Mouse (Mus musculus): ENCODE measurements around the gene Adgrl2. TPM values are rescaled to one million over a fixed set of nuclear protein-coding genes. Genes with fewer than 3 reads are reported as not detected.
A peak's percentile ranks its signal among the peaks of the same experiment; 100 is the strongest.

Gene Adgrl2
- polyA plus RNA-seq, 1 experiment: 16.2 TPM

GRCm38 (mm10) chr3:148817491-148817890 is 172.9 kb downstream of the Adgrl2 start:
- no peak for TF ChIP-seq POLR2A (IDR thresholded peaks at IDR 0.05; ENCODE audit: low read depth, low read length)
- no peak for TF ChIP-seq CTCF (IDR thresholded peaks at IDR 0.05; ENCODE audit: extremely low read depth, insufficient read length, insufficient replicate concordance, low read depth, low read length)
- Histone ChIP-seq H3K4me1 (ENCODE audit: control insufficient read depth, insufficient read depth, insufficient read length, low read length) (no peaks in the 10 kb centered on the region), H3K36me3 (ENCODE audit: control insufficient read depth, insufficient read depth, low read length) (peaks cover 21% of the 10 kb centered on the region), H3K27ac (ENCODE audit: insufficient read depth, low read depth, low read length) (no peak overlapping the region), H3K27me3 (ENCODE audit: control insufficient read depth, insufficient read depth, low read length) (no peaks in the 10 kb centered on the region), H3K4me3 (ENCODE audit: low read depth, low read length) (no peak overlapping the region)
- WGBS: 97% methylated on average over 25 of the region's 25 CpGs

DNA sequence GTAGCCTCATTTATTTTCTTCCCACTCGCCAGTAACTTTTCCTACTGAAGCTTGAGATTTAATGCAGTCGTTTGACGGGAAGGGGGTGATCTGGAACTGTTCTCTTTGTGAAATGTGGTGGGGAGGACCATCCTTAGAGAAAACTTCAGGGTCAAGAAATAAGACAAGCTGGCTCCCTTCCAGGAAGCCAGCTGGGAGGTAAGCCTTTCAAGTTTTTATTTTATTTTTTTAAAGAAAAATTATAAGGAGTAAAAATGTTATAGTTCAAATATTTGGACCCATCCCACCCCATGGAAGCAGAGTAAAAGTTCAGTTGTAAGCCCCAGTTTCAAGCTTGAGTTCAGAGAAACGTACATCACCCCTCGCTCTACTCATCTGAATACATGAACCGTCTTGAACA is 177.2 kb downstream of the Adgrl2 start:
- Histone ChIP-seq H3K36me3 (ENCODE audit: control insufficient read depth, insufficient read depth, low read length) (peaks cover 13% of the 10 kb centered on the region), H3K4me1 (ENCODE audit: control insufficient read depth, insufficient read depth, insufficient read length, low read length) (no peaks in the 10 kb centered on the region), H3K27me3 (ENCODE audit: control insufficient read depth, insufficient read depth, low read length) (no peaks in the 10 kb centered on the region), H3K27ac (ENCODE audit: insufficient read depth, low read depth, low read length) (no peak overlapping the region), H3K4me3 (ENCODE audit: low read depth, low read length) (no peak overlapping the region)
- 89% methylated on average over 6 of the region's 6 CpGs for WGBS
- TF ChIP-seq CTCF (IDR thresholded peaks at IDR 0.05; ENCODE audit: extremely low read depth, insufficient read length, insufficient replicate concordance, low read depth, low read length) (no peak), POLR2A (IDR thresholded peaks at IDR 0.05; ENCODE audit: low read depth, low read length) (no peak)

- WGBS: 67% methylated on average over 1 of the region's 1 CpGs
- Histone ChIP-seq H3K4me1 (ENCODE audit: control insufficient read depth, insufficient read depth, insufficient read length, low read length) (no peaks in the 10 kb centered on the region), H3K27me3 (ENCODE audit: control insufficient read depth, insufficient read depth, low read length) (no peaks in the 10 kb centered on the region), H3K36me3 (ENCODE audit: control insufficient read depth, insufficient read depth, low read length) (peaks cover 7% of the 10 kb centered on the region), H3K4me3 (ENCODE audit: low read depth, low read length) (no peak overlapping the region), H3K27ac (ENCODE audit: insufficient read depth, low read depth, low read length) (no peak overlapping the region)
- TF ChIP-seq POLR2A (IDR thresholded peaks at IDR 0.05; ENCODE audit: low read depth, low read length) (no peak), CTCF (IDR thresholded peaks at IDR 0.05; ENCODE audit: extremely low read depth, insufficient read length, insufficient replicate concordance, low read depth, low read length) (no peak)
Measured at GRCm38 (mm10) chr3:148812059-148812458, 178.3 kb downstream of the Adgrl2 start.

DNA sequence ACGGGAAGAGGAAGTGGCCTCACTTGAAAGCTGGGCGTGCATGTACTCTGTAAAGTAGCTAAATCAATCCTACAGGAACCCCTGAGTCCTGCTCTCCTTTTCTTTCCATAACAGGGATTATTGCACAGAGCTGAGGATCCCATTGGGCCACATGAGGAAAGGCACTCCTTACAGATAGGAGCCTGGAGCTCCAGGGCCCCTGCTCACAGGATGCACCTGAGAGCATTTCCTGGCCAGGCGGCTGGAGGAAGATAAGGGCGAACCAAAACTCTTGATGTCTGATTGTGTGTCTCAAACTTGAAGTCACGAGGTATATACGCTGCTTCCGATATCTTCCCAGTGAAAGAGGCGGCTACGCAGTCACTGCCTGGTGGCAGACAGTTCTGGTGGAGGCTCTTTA is 183.4 kb downstream of the Adgrl2 start:
- no peak overlapping the region for H3K4me3 ChIP-seq (ENCODE audit: low read depth, low read length)
- no peaks in the 10 kb centered on the region for H3K4me1 ChIP-seq (ENCODE audit: control insufficient read depth, insufficient read depth, insufficient read length, low read length)
- WGBS: 82% methylated on average over 9 of the region's 9 CpGs
- no peaks in the 10 kb centered on the region for H3K36me3 ChIP-seq (ENCODE audit: control insufficient read depth, insufficient read depth, low read length)
- H3K27ac ChIP-seq (ENCODE audit: insufficient read depth, low read depth, low read length): no peak overlapping the region
- TF ChIP-seq POLR2A (IDR thresholded peaks at IDR 0.05; ENCODE audit: low read depth, low read length): no peak
- no peak for TF ChIP-seq CTCF (IDR thresholded peaks at IDR 0.05; ENCODE audit: extremely low read depth, insufficient read length, insufficient replicate concordance, low read depth, low read length)
- H3K27me3 ChIP-seq (ENCODE audit: control insufficient read depth, insufficient read depth, low read length): no peaks in the 10 kb centered on the region

GRCm38 (mm10) chr3:148793286-148793913 is 197.0 kb downstream of the Adgrl2 start:
- 29% methylated on average over 10 of the region's 10 CpGs for WGBS

DNA sequence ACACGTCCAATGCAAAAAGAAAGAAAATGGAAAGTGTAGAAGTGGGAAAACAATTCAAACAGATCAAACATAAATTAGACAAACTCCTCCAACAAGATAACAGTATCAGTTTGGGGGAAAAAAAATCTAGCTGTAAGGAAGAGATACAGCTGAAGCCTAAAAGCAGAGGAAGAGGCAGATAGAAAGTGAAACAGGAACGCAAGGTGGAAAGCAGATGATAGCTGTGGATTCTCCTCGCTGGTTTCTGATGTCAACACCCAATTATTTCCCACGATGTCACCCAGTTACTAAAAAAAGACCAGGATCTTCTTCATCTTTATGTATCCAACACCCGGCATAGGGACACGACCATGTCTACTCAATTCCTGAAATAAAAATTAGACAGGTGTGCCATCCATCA is 220.0 kb downstream of the Adgrl2 start:
- Histone ChIP-seq H3K27me3 (ENCODE audit: control insufficient read depth, insufficient read depth, low read length) (no peaks in the 10 kb centered on the region), H3K36me3 (ENCODE audit: control insufficient read depth, insufficient read depth, low read length) (no peaks in the 10 kb centered on the region), H3K4me3 (ENCODE audit: low read depth, low read length) (no peak overlapping the region), H3K27ac (ENCODE audit: insufficient read depth, low read depth, low read length) (no peak overlapping the region), H3K4me1 (ENCODE audit: control insufficient read depth, insufficient read depth, insufficient read length, low read length) (no peaks in the 10 kb centered on the region)
- TF ChIP-seq POLR2A (IDR thresholded peaks at IDR 0.05; ENCODE audit: low read depth, low read length) (no peak), CTCF (IDR thresholded peaks at IDR 0.05; ENCODE audit: extremely low read depth, insufficient read length, insufficient replicate concordance, low read depth, low read length) (no peak)
- WGBS: 77% methylated on average over 6 of the region's 6 CpGs

More at GRCm38 (mm10) chr3:148793286-148793913, 197.0 kb downstream of the Adgrl2 start:
- no peaks in the 10 kb centered on the region for H3K36me3 ChIP-seq (ENCODE audit: control insufficient read depth, insufficient read depth, low read length)
- H3K27me3 ChIP-seq (ENCODE audit: control insufficient read depth, insufficient read depth, low read length): no peaks in the 10 kb centered on the region
- H3K4me3 ChIP-seq (ENCODE audit: low read depth, low read length): no peak overlapping the region
- H3K4me1 ChIP-seq (ENCODE audit: control insufficient read depth, insufficient read depth, insufficient read length, low read length): peaks cover 13% of the 10 kb centered on the region; the same call in 1 of the 2 replicates
- TF ChIP-seq POLR2A (IDR thresholded peaks at IDR 0.05; ENCODE audit: low read depth, low read length) (no peak), CTCF (IDR thresholded peaks at IDR 0.05; ENCODE audit: extremely low read depth, insufficient read length, insufficient replicate concordance, low read depth, low read length) (no peak)
- H3K27ac ChIP-seq (ENCODE audit: insufficient read depth, low read depth, low read length): peak overlapping the region; percentile 15; the same call in 1 of the 2 replicates
